Mouse (Mus musculus): ENCODE measurements around the gene Lims1. TPM values are rescaled to one million over a fixed set of nuclear protein-coding genes. Genes with fewer than 3 reads are reported as not detected.

The Lims1 gene
- polyA plus RNA-seq (2015; fragmentation: Nextera tagmentation; extraction: Ambion mirVana) = 79.8 and 85.6 TPM in 2 replicates

DNA sequence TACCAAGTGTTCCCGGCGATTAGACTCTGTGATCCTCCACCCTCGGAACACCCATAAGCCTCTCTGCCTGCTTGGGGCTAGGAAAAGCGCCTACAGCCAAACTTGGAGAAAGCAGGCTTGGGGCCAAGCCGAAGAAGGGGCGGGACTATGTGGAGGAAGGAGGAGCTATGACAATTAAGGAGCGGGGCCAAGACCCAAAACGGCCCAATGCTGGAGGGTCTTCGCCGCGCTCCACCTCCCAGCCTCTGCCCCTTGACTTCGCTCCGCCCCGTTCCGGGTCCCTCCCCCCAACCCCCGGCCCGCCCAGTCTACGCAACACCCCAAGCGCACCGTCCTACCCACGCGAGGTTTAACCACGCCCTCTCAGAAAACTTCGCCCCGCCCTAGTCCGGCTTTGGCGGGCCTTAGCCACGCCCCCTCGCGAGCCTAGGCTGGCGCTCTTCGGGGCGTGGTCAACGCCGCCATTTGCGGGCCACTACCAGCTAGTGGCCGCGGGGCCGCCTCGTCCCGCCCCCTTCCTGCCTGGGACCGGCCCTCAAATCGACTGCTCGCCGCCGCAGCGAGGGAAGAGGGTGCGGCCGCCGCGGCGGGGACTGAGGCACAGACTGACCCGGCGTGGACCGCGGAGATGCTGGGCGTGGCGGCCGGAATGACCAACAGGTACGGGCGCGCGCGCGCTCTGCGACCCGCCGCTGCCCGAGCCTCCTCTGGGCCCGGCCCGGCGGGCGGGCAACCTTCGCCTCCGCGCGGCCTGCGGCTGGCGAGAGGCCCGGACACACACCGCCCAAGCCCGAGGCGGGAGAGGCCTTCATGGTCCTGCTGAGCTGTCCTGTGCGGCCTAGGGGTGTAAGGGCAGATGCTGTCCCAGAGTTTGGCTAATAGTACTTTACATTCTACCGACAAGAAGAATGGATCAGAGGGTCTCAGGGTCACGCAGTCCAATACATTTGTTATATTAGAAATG lies at the start of gene Lims1:
Gene Lims1 (plus strand): TSS at position 439 of the 964 bp plus-strand sequence.
- H3K9ac ChIP-seq (ENCODE audit: low read depth, low read length) = peak within 1 kb of the TSS; percentile 81
- H3K27ac ChIP-seq (ENCODE audit: low read depth, low read length) = peak within 1 kb of the TSS; percentile 88
- H3K4me1 ChIP-seq (replicated peaks; ENCODE audit: control insufficient read depth, insufficient read depth, low read length) = peaks cover 7% of the 10 kb centered on the region; the same call in 1 of the 2 replicates
- ATAC-seq = peak; percentile 98
- peak within 1 kb of the TSS; percentile 72 for H3K4me2 ChIP-seq (replicated peaks; ENCODE audit: low read depth)
- WGBS = under 1% methylated on average over 82 of the region's 86 CpGs
- peak within 1 kb of the TSS; percentile 87 for H3K4me3 ChIP-seq (ENCODE audit: low read depth, low read length)
- TF ChIP-seq CTCF (IDR thresholded peaks at IDR 0.05; ENCODE audit: low read depth) = 0 out of 2 replicates have a peak, but pooled peaks have one; percentile 6
- no peaks in the 10 kb centered on the region for H3K36me3 ChIP-seq (ENCODE audit: control insufficient read depth, insufficient read depth)
- H3K9me3 ChIP-seq (ENCODE audit: control insufficient read depth) = no peaks in the 10 kb centered on the region
- no peaks in the 10 kb centered on the region for H3K27me3 ChIP-seq (replicated peaks; ENCODE audit: control insufficient read depth, insufficient read depth, low read length)

DNA sequence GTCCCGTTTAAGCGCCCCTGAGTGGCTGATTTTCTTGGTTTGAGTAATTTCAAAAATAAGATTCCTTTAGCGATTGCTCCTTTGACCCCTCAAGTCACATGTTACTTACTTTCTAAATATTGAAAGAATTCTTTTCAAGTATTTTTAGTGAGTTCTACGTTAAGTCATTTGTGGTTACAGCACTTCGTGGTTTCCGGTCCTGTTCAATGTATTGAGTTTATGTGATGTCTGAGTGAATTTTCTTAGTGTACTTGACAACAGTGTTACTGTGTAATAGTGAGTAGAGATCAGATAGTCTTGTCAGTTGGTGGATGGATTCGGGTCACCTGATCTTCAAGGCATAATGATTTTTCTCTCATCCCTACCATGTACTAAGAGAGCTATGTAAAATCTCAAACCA lies 41.0 kb upstream of the Lims1 start:
- WGBS = 94% methylated on average over 7 of the region's 7 CpGs

DNA sequence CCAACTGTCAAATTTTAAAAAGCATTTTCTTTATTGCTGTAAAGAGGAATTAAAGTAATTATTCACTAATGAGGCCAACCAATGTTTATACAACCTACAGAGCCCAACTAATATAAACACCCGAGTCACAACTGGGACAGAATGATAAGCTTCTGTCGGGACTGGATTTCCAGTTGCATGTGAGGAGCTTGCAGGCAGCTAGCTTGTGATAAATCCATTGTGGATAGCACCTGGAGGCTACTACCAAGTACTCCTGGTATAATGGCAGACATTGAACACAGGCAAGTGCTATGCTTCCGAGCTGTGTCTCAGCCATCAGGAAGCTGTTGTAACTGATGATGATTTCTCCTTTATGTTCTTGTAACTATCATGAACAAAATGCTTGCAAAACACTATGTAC lies 32.5 kb upstream of the Lims1 start:
- H3K27ac ChIP-seq (ENCODE audit: low read depth, low read length) = no peak overlapping the region
- no peak overlapping the region for H3K4me2 ChIP-seq (replicated peaks; ENCODE audit: low read depth)
- H3K27me3 ChIP-seq (replicated peaks; ENCODE audit: control insufficient read depth, insufficient read depth, low read length) = no peaks in the 10 kb centered on the region
- no peak for ATAC-seq
- H3K36me3 ChIP-seq (ENCODE audit: control insufficient read depth, insufficient read depth) = peaks cover 89% of the 10 kb centered on the region
- no peak for TF ChIP-seq CTCF (IDR thresholded peaks at IDR 0.05; ENCODE audit: low read depth)
- H3K9me3 ChIP-seq (ENCODE audit: control insufficient read depth) = no peaks in the 10 kb centered on the region
- no peak overlapping the region for H3K9ac ChIP-seq (ENCODE audit: low read depth, low read length)
- H3K4me3 ChIP-seq (ENCODE audit: low read depth, low read length) = no peak overlapping the region
- no peaks in the 10 kb centered on the region for H3K4me1 ChIP-seq (replicated peaks; ENCODE audit: control insufficient read depth, insufficient read depth, low read length)
- WGBS = 60% methylated on average over 3 of the region's 3 CpGs

More for the DNA sequence above, 41.0 kb upstream of the Lims1 start:
- no peak for TF ChIP-seq CTCF (IDR thresholded peaks at IDR 0.05; ENCODE audit: low read depth)
- H3K36me3 ChIP-seq (ENCODE audit: control insufficient read depth, insufficient read depth) = peaks cover 58% of the 10 kb centered on the region
- H3K9me3 ChIP-seq (ENCODE audit: control insufficient read depth) = no peaks in the 10 kb centered on the region
- H3K27ac ChIP-seq (ENCODE audit: low read depth, low read length) = no peak overlapping the region
- no peaks in the 10 kb centered on the region for H3K27me3 ChIP-seq (replicated peaks; ENCODE audit: control insufficient read depth, insufficient read depth, low read length)
- H3K4me1 ChIP-seq (replicated peaks; ENCODE audit: control insufficient read depth, insufficient read depth, low read length) = no peaks in the 10 kb centered on the region
- no peak for ATAC-seq
- no peak overlapping the region for H3K9ac ChIP-seq (ENCODE audit: low read depth, low read length)
- H3K4me2 ChIP-seq (replicated peaks; ENCODE audit: low read depth) = no peak overlapping the region
- H3K4me3 ChIP-seq (ENCODE audit: low read depth, low read length) = no peak overlapping the region

DNA sequence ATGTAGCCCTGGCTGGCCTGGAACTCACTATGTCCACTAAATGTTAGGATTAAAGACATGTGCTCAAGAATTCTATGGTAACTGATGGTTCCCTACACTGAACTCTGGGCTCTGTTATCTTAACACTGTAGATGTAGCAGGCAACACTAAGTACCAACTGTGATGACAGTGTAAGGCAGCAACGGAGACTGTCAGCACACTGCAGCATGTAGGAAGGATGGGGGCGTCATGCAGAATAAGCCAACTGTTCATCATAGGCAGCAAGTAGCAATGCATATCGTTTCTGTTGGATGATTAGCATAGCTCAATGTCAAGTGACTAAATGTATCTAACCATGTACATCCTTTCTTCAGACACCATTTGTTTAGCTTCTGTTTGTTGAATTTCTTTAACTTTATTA lies 29.0 kb upstream of the Lims1 start:
- ATAC-seq = no peak
- Histone ChIP-seq H3K27me3 (replicated peaks; ENCODE audit: control insufficient read depth, insufficient read depth, low read length) (no peaks in the 10 kb centered on the region), H3K36me3 (ENCODE audit: control insufficient read depth, insufficient read depth) (peaks cover 90% of the 10 kb centered on the region), H3K9ac (ENCODE audit: low read depth, low read length) (no peak overlapping the region), H3K27ac (ENCODE audit: low read depth, low read length) (no peak overlapping the region), H3K4me2 (replicated peaks; ENCODE audit: low read depth) (no peak overlapping the region), H3K4me3 (ENCODE audit: low read depth, low read length) (no peak overlapping the region), H3K4me1 (replicated peaks; ENCODE audit: control insufficient read depth, insufficient read depth, low read length) (no peaks in the 10 kb centered on the region), H3K9me3 (ENCODE audit: control insufficient read depth) (no peaks in the 10 kb centered on the region)
- TF ChIP-seq CTCF (IDR thresholded peaks at IDR 0.05; ENCODE audit: low read depth) = no peak
- 91% methylated on average over 3 of the region's 3 CpGs for WGBS

DNA sequence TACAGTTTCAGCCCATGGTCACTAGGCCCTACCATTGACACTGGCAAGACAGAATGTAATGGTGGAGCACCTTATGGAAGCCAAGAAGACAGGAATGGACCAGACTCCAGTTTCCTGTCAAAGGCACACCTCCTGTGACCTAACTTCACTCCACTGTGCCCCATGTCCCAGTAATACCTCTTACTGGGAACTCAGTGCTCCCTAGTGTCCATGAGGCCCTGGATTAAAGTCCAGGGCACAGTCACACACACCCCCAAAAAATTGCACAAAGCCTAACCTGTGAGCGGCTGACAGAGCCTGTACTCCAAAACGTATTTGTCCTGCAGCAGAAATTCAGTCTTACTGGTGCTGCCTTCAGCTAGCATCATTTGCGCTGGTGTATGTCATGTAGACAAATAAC lies 27.7 kb upstream of the Lims1 start:
- WGBS = 96% methylated on average over 3 of the region's 3 CpGs
- Histone ChIP-seq H3K9me3 (ENCODE audit: control insufficient read depth) (no peaks in the 10 kb centered on the region), H3K4me2 (replicated peaks; ENCODE audit: low read depth) (no peak overlapping the region), H3K27ac (ENCODE audit: low read depth, low read length) (no peak overlapping the region), H3K9ac (ENCODE audit: low read depth, low read length) (no peak overlapping the region), H3K36me3 (ENCODE audit: control insufficient read depth, insufficient read depth) (peaks cover 93% of the 10 kb centered on the region), H3K4me3 (ENCODE audit: low read depth, low read length) (no peak overlapping the region), H3K4me1 (replicated peaks; ENCODE audit: control insufficient read depth, insufficient read depth, low read length) (no peaks in the 10 kb centered on the region), H3K27me3 (replicated peaks; ENCODE audit: control insufficient read depth, insufficient read depth, low read length) (no peaks in the 10 kb centered on the region)
- no peak for TF ChIP-seq CTCF (IDR thresholded peaks at IDR 0.05; ENCODE audit: low read depth)
- ATAC-seq = no peak

DNA sequence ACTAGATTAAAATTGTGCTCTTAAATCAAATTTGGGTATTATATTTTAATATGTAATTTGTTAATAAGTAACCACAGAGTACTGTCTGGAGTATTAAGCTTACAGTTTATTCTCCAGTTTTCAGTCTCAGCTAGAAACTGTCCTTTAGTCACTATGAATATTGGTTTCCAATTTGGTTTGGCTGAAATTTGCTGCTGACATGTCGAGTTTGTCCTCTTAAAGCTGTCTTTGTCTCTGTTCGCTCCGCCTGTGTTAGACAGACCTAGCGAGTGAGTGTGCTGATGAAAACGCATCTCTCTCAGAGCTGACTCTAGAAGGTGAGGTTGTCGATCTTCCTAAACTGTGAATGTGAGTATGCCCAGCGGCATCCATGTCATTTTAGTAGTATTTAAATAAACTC lies 18.3 kb upstream of the Lims1 start:
- H3K4me2 ChIP-seq (replicated peaks; ENCODE audit: low read depth) = no peak overlapping the region
- no peaks in the 10 kb centered on the region for H3K4me1 ChIP-seq (replicated peaks; ENCODE audit: control insufficient read depth, insufficient read depth, low read length)
- no peak for TF ChIP-seq CTCF (IDR thresholded peaks at IDR 0.05; ENCODE audit: low read depth)
- no peaks in the 10 kb centered on the region for H3K9me3 ChIP-seq (ENCODE audit: control insufficient read depth)
- WGBS = 95% methylated on average over 7 of the region's 7 CpGs
- peaks cover 41% of the 10 kb centered on the region for H3K36me3 ChIP-seq (ENCODE audit: control insufficient read depth, insufficient read depth)
- no peak overlapping the region for H3K27ac ChIP-seq (ENCODE audit: low read depth, low read length)
- H3K27me3 ChIP-seq (replicated peaks; ENCODE audit: control insufficient read depth, insufficient read depth, low read length) = no peaks in the 10 kb centered on the region
- no peak overlapping the region for H3K4me3 ChIP-seq (ENCODE audit: low read depth, low read length)
- H3K9ac ChIP-seq (ENCODE audit: low read depth, low read length) = no peak overlapping the region
- ATAC-seq = no peak

All from intestine, postnatal 0 days (tissue).